ENCODE assay signal across 13 mouse cellular contexts in genomic region chr12:71835966-71836668, GRCm38 (mm10). TPM values are rescaled to one million over a fixed set of nuclear protein-coding genes. Genes with fewer than 3 reads are reported as not detected.
A peak's percentile ranks its signal among the peaks of the same experiment; 100 is the strongest.
DNase-seq lines count a peak whose midpoint lies in the region; ATAC-seq and TF ChIP-seq lines count a peak whose summit lies in the region.
"Had no signal": no experiment of that assay in that cellular context is flagged by ENCODE, and none has a peak within 500 bp of the region (broad histone marks: within the 10 kb centered on the region; RNA-seq: fewer than 3 reads in every experiment).

No protein-coding gene starts in this region.

- H3K9ac ChIP-seq in heart, adult 2 months (ENCODE audit: low read depth, low read length): no peak overlapping the region
- no peak overlapping the region for H3K9ac ChIP-seq in heart, embryonic 12.5 days
- H3K9ac ChIP-seq in lung, embryonic 15.5 days: no peak overlapping the region
- H3K9ac ChIP-seq in intestine, postnatal 0 days (ENCODE audit: low read depth, low read length): no peak overlapping the region
- H3K9ac ChIP-seq: midbrain, embryonic 12.5 days; neural tube, embryonic 15.5 days had no signal

- no peaks in the 10 kb centered on the region for H3K27me3 ChIP-seq in heart, adult 2 months (ENCODE audit: control insufficient read depth, insufficient read depth, low read length)
- no peaks in the 10 kb centered on the region for H3K27me3 ChIP-seq in heart, embryonic 12.5 days (replicated peaks)
- no peaks in the 10 kb centered on the region for H3K27me3 ChIP-seq in lung, embryonic 15.5 days
- H3K27me3 ChIP-seq in intestine, postnatal 0 days (replicated peaks; ENCODE audit: control insufficient read depth, insufficient read depth, low read length): no peaks in the 10 kb centered on the region
- no peaks in the 10 kb centered on the region for H3K27me3 ChIP-seq in myocyte (ENCODE audit: control insufficient read depth, insufficient read depth, insufficient read length)
- H3K27me3 ChIP-seq: midbrain, embryonic 12.5 days; neural tube, embryonic 15.5 days had no signal

- TF ChIP-seq POLR2A in heart, adult 2 months (IDR thresholded peaks at IDR 0.05; ENCODE audit: insufficient read depth, low read depth, low read length): no peak
- TF ChIP-seq POLR2A in myocyte (IDR thresholded peaks at IDR 0.05; ENCODE audit: insufficient read length, low read depth): no peak

- H3K4me1 ChIP-seq in heart, adult 2 months (ENCODE audit: control insufficient read depth, insufficient read depth, low read length): peaks cover 33% of the 10 kb centered on the region
- peaks cover 79% of the 10 kb centered on the region for H3K4me1 ChIP-seq in heart, embryonic 12.5 days (replicated peaks)
- H3K4me1 ChIP-seq in lung, embryonic 15.5 days: peaks cover 84% of the 10 kb centered on the region
- peaks cover 24% of the 10 kb centered on the region for H3K4me1 ChIP-seq in intestine, postnatal 0 days (replicated peaks; ENCODE audit: control insufficient read depth, insufficient read depth, low read length)

- H3K4me2 ChIP-seq in heart, embryonic 12.5 days: no peak overlapping the region
- H3K4me2 ChIP-seq in lung, embryonic 15.5 days: 0 out of 2 replicates have a peak overlapping the region, but pooled peaks have one; percentile 2
- H3K4me2 ChIP-seq in intestine, postnatal 0 days (replicated peaks; ENCODE audit: low read depth): peak overlapping the region; percentile 10; the same call in 1 of the 2 replicates
- H3K4me2 ChIP-seq in myocyte (ENCODE audit: low read depth): no peak overlapping the region
- H3K4me2 ChIP-seq: midbrain, embryonic 12.5 days; neural tube, embryonic 15.5 days had no signal

- TF ChIP-seq EP300 in heart, adult 2 months (IDR thresholded peaks at IDR 0.05; ENCODE audit: insufficient read depth, low read depth, low read length): no peak

- 34% methylated on average over 5 of the region's 5 CpGs for WGBS in heart, adult 2 months
- WGBS in heart, embryonic 12.5 days: 71% methylated on average over 5 of the region's 5 CpGs
- WGBS in lung, embryonic 15.5 days: 18% methylated on average over 5 of the region's 5 CpGs
- WGBS in intestine, postnatal 0 days: 25% methylated on average over 5 of the region's 5 CpGs

- ATAC-seq in heart, embryonic 12.5 days (ENCODE audit: insufficient number of reproducible peaks, low FRiP score): no peak
- no peak for ATAC-seq in lung, embryonic 15.5 days (ENCODE audit: borderline replicate concordance, extremely low read depth, low FRiP score, low TSS enrichment)
- ATAC-seq in intestine, postnatal 0 days: peak; percentile 67

- peaks cover 51% of the 10 kb centered on the region for H3K36me3 ChIP-seq in heart, adult 2 months (ENCODE audit: control insufficient read depth, insufficient read depth, low read length)
- H3K36me3 ChIP-seq in heart, embryonic 12.5 days: no peaks in the 10 kb centered on the region
- no peaks in the 10 kb centered on the region for H3K36me3 ChIP-seq in lung, embryonic 15.5 days
- H3K36me3 ChIP-seq in intestine, postnatal 0 days (ENCODE audit: control insufficient read depth, insufficient read depth): no peaks in the 10 kb centered on the region
- no peaks in the 10 kb centered on the region for H3K36me3 ChIP-seq in myocyte (ENCODE audit: control insufficient read depth, insufficient read depth)
- H3K36me3 ChIP-seq: midbrain, embryonic 12.5 days; neural tube, embryonic 15.5 days had no signal

- peaks cover 9% of the 10 kb centered on the region for H3K79me2 ChIP-seq in heart, adult 2 months (replicated peaks; ENCODE audit: control insufficient read depth, insufficient read depth, low read length)
- peaks cover 96% of the 10 kb centered on the region for H3K79me2 ChIP-seq in myocyte (ENCODE audit: control insufficient read depth, insufficient read depth)

- no peak for DNase-seq in heart, adult 2 months
- DNase-seq in lung, postnatal 4 days: no peak
- no peak for DNase-seq in cerebellum, adult 9-11 months
- no peak for DNase-seq in neural tube, embryonic 10.5 days (ENCODE audit: extremely low spot score, low spot score)
- DNase-seq: cerebellum, postnatal 14 days; layer of hippocampus, adult 9-11 months; thymus, postnatal 36 days had no signal

- no peaks in the 10 kb centered on the region for H3K9me3 ChIP-seq in heart, embryonic 12.5 days (replicated peaks)
- H3K9me3 ChIP-seq in lung, embryonic 15.5 days: no peaks in the 10 kb centered on the region
- no peaks in the 10 kb centered on the region for H3K9me3 ChIP-seq in intestine, postnatal 0 days (ENCODE audit: control insufficient read depth)
- H3K9me3 ChIP-seq: midbrain, embryonic 12.5 days; neural tube, embryonic 15.5 days had no signal

- H3K4me3 ChIP-seq in heart, adult 2 months: no peak overlapping the region
- no peak overlapping the region for H3K4me3 ChIP-seq in heart, embryonic 12.5 days
- H3K4me3 ChIP-seq in lung, embryonic 15.5 days: no peak overlapping the region
- no peak overlapping the region for H3K4me3 ChIP-seq in intestine, postnatal 0 days (ENCODE audit: low read depth, low read length)
- H3K4me3 ChIP-seq in myocyte: no peak overlapping the region
- H3K4me3 ChIP-seq: midbrain, embryonic 12.5 days; neural tube, embryonic 15.5 days had no signal

- intact Hi-C loops in heart, adult 2 months (cut with DNase I): loop anchor here (2.0 kb wide), 1 partner anchor 15 kb away; no protein-coding TSS in a partner anchor

- no peak for TF ChIP-seq CTCF in heart, adult 2 months (IDR thresholded peaks at IDR 0.05)
- no peak for TF ChIP-seq CTCF in intestine, postnatal 0 days (IDR thresholded peaks at IDR 0.05; ENCODE audit: low read depth)

- peak overlapping the region; percentile 46 for H3K27ac ChIP-seq in heart, adult 2 months
- no peak overlapping the region for H3K27ac ChIP-seq in heart, embryonic 12.5 days (ENCODE audit: poor library complexity, severe bottlenecking)
- H3K27ac ChIP-seq in lung, embryonic 15.5 days: peak overlapping the region; percentile 50
- H3K27ac ChIP-seq in intestine, postnatal 0 days (ENCODE audit: low read depth, low read length): 0 out of 2 replicates have a peak overlapping the region, but pooled peaks have one; percentile 51
- H3K27ac ChIP-seq: midbrain, embryonic 12.5 days; neural tube, embryonic 15.5 days had no signal

- no peak overlapping the region for H3ac ChIP-seq in myocyte (ENCODE audit: control insufficient read depth, insufficient read length)

TF ChIP-seq in myocyte, 11 proteins besides CTCF, POLR2A, EP300 and RAD21:
- TF ChIP-seq CEBPB (IDR thresholded peaks at IDR 0.05; ENCODE audit: insufficient read depth, poor library complexity, severe bottlenecking) (peak; percentile 75), TCF12 (IDR thresholded peaks at IDR 0.05; ENCODE audit: insufficient read depth, poor library complexity, severe bottlenecking) (no peak)

RNA-seq across cellular contexts. Expression of gene Daam1, which starts 5.2 kb away (rescaled TPM):
- 10 to 100 TPM; 67.2 to 77.6 TPM for total RNA-seq in heart, adult 2 months (2021)
- 13.1 and 23.9 TPM in 2 replicates for polyA plus RNA-seq in heart, adult 2 months (2012; rRNA removed)
- 23.1 and 23.3 TPM in 2 replicates for polyA plus RNA-seq in heart, embryonic 12.5 days (2016; fragmentation: Nextera tagmentation; extraction: Ambion mirVana)
- polyA plus RNA-seq in lung, embryonic 15.5 days (2015; fragmentation: Nextera tagmentation; extraction: Ambion mirVana): 12.2 and 13.8 TPM in 2 replicates
- polyA plus RNA-seq in intestine, postnatal 0 days (2015; fragmentation: Nextera tagmentation; extraction: Ambion mirVana): 5.3 and 5.7 TPM in 2 replicates
- polyA plus RNA-seq in myocyte (2012; fragmentation: generic; extraction: Trizol): 10.1 TPM

Comparison
In these comparisons a context has a peak if more than half of its experiments do, and no peak if none do; other contexts are left out.
1. H3K4me2 ChIP-seq: peak in lung, embryonic 15.5 days (single experiment) and intestine, postnatal 0 days (single experiment); none in heart, embryonic 12.5 days (single experiment) and myocyte (single experiment).